Mouse (Mus musculus) lung, postnatal 10 days (tissue): ENCODE measurements around the gene Ubd.
"Not testable (repeated sequence)": the region's sequence is repeated elsewhere in the genome, so short reads cannot be mapped to it uniquely, and the experiment has no call there.

Experiments
- DNase-seq: peaks from one replicate; pipeline ENCODE4 v3.0.0; 2021

The Ubd gene

GRCm38 (mm10) chr17:37193656-37194055 is at the start of gene Ubd:
TSS of gene Ubd (plus strand) at chr17:37193892.
- no peak for DNase-seq

- no peak for DNase-seq
Observed at GRCm38 (mm10) chr17:37161394-37161793, 32.3 kb upstream of the Ubd start, which contains the start of gene Olfr93. TSS of gene Olfr93 (minus strand) at chr17:37161494.

- DNase-seq, result no peak
Observed at GRCm38 (mm10) chr17:37185474-37185873, 8.2 kb upstream of the Ubd start.

GRCm38 (mm10) chr17:37190711-37191110 is 3.0 kb upstream of the Ubd start:
- peak; percentile 66 for DNase-seq

- no peak for DNase-seq
Observed at GRCm38 (mm10) chr17:37193032-37193431, 660 bp upstream of the Ubd start.

GRCm38 (mm10) chr17:37194782-37195181 is 1.1 kb downstream of the Ubd start:
- no peak for DNase-seq

- no peak for DNase-seq
Observed at GRCm38 (mm10) chr17:37196845-37197724, 3.4 kb downstream of the Ubd start.

GRCm38 (mm10) chr17:37200894-37201293 is 7.2 kb downstream of the Ubd start, which contains the start of gene Olfr94:
TSS of gene Olfr94 (minus strand) at chr17:37200994.
- no peak for DNase-seq

- peak; percentile 80 for DNase-seq
Observed at GRCm38 (mm10) chr17:37203206-37203916, 9.7 kb downstream of the Ubd start.

GRCm38 (mm10) chr17:37203917-37204236 is 10.2 kb downstream of the Ubd start:
- DNase-seq, result no peak

- DNase-seq, result no peak
Observed at GRCm38 (mm10) chr17:37210884-37211768, 17.4 kb downstream of the Ubd start.

GRCm38 (mm10) chr17:37213018-37213417 is 19.3 kb downstream of the Ubd start, which contains the start of gene Olfr95:
TSS of gene Olfr95 (minus strand) at chr17:37213118.
- no peak for DNase-seq

GRCm38 (mm10) chr17:37218486-37218885 is 24.8 kb downstream of the Ubd start:
- no peak for DNase-seq

- DNase-seq, result no peak
Observed at GRCm38 (mm10) chr17:37219846-37220245, 26.2 kb downstream of the Ubd start, which contains the start of gene Olfr96. TSS of gene Olfr96 (plus strand) at chr17:37220146.

- DNase-seq, result no peak
Observed at GRCm38 (mm10) chr17:37221879-37222278, 28.2 kb downstream of the Ubd start.

- DNase-seq, result not testable (repeated sequence)
Observed at GRCm38 (mm10) chr17:37237230-37237629, 43.5 kb downstream of the Ubd start, which contains the start of gene Olfr97. TSS of gene Olfr97 (minus strand) at chr17:37237330.

- DNase-seq, result no peak
Observed at GRCm38 (mm10) chr17:37242198-37242597, 48.5 kb downstream of the Ubd start.
